Mouse (Mus musculus) olfactory bulb, adult 2 months (tissue): ENCODE data around the gene Pear1.

ENCODE experiments used
- CTCF ChIP-seq: fragments of 200-500 bp; IDR thresholded peaks from 2 replicates; pipeline ENCODE4 v1.5.1; 2012; ENCODE audit warnings: low read depth, mild to moderate bottlenecking, low read length, moderate library complexity; ENCODE audit not compliant: insufficient read depth
- POLR2A ChIP-seq: fragments of 200-500 bp; IDR thresholded peaks from 2 replicates; pipeline ENCODE4 v1.6.1; 2012; ENCODE audit warnings: mild to moderate bottlenecking, low read depth, low read length, moderate library complexity; ENCODE audit not compliant: insufficient read depth

DNA sequence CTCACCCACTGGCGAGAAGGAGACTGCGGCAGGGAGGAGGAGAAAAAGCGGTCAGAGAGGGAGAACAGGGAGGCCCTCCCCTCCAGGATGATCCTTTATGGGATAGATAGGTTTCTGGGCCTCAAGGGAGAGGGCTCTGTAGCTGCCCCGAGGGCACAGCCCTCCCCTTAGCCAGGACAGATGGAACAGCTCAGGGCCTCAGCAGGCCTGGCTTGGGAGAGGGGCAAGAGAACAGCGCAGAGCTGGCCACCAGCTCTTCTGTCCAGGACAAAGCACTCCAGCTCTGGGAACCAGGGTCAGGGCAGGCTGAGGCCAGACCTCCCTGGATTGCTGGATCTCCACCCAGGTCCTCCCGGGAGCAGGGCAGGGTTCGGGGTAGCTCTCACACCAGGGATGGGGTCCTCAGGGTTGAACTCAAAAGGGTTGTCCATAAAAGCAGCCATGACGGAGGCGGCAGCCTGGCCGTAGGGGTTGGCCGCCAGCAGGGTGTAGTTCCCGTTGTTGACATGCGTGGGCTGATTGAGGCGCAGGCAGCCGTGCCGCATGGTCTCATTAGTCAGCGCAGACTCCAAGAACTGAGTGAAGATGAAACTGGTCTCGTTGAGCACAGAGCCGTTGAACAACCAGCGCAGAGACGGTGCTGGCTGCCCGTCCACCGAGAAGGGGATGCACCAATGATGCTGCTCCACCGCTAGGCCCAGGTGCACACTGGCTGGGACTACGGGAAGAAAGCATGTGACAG is 40.7 kb downstream of the Pear1 start:
- no peak for TF ChIP-seq CTCF
- no peak for TF ChIP-seq POLR2A
